Mouse (Mus musculus): ENCODE results near the gene 1700016C15Rik.

- TF ChIP-seq CTCF (IDR thresholded peaks at IDR 0.05; ENCODE audit: insufficient read depth, low read length) (no peak), POLR2A (IDR thresholded peaks at IDR 0.05; ENCODE audit: borderline replicate concordance, extremely low read depth, low read depth, low read length) (no peak)
Observed at GRCm38 (mm10) chr1:177740707-177741106, 11.1 kb downstream of the 1700016C15Rik start.
